Mouse (Mus musculus): ENCODE measurements at regions not wholly inside any gene's neighbourhood (a gene's known extent, or its start where the extent isn't known, plus 50 kb on each side); places are given as distances from the start of the nearest gene placed in this dataset.

DNA sequence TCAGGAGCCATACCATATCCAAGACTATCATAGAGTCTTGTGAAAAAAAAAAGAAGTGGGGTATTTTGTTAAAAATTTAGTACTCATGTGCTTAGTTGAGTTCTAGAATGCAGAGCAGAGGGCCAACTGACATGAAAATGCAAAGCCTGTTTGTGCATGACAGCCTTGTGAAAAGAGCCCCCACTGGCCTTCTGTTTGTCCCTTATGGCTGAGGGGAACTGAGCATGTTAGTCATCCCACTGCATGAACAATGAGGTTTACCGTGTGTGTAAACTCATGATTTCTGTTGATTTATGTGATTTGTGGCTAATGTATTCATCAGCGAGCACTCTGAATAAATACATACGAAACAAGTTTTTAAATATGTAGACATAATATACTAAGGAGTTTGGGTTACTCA, 266.1 kb upstream of the Nox3 start:
- DNase-seq (ENCODE audit: extremely low spot score), result no peak

GRCm38 (mm10) chr17:3946540-3946939, 250.5 kb upstream of the Nox3 start:
- no peak for DNase-seq (ENCODE audit: extremely low spot score)

DNA sequence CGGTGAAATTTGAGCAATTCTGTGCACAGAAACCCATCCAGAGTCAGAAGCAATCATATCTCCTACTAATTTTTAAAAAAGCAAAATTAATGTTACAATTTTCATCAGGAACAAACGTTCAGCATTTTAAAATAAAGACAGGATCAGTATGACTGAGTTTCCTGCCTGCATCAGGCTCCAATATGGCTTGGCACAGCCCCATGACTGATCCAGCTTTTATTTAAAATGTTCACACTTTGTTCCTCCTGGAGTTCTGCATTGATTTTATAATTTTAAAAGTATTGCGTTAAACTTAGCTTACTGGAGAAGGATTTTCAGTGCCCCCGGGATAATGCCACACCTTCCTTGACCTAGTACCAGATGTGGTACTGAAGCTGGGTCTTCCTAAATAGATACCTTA, 240.3 kb upstream of the Nox3 start:
- DNase-seq (ENCODE audit: extremely low spot score), result no peak

DNA sequence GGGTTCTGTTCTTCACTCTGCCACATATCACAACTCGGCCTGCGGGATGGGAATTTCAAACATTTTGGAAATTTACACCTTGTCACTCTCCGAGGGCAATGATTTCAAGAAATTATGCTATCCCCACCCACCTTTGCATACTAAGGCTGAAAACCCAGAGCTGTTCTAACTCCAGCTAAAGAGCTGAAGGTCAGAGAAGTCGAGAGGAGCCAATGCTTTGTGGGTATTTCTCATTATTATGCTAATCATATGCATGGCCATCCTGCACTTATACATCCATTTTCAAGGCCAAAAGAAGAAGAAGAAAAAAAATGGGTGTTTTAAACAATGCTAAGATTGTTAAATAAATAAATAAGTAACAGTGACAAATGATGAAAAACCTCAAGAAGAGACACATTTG, 237.1 kb upstream of the Nox3 start:
- DNase-seq (ENCODE audit: extremely low spot score), result no peak

DNA sequence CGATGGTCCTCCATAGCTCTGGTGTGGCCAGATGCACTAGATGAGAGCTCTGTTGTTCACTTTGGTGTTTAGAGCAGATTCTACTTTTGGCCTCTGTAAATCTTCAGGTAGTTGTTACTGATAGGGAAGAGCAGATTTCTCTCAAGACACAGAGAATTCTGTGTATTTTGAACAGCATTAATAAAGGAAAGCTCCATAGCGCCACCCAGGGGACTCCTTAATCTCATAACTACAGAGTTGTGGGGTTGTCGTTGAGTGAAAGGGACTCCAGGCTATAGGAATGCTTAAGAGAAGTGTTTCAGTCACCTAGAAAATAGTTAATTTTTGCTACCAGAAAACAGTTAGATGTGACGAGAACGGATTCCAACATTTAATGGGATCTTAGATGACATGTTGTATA, 236.0 kb upstream of the Nox3 start:
- DNase-seq (ENCODE audit: extremely low spot score), result no peak

DNA sequence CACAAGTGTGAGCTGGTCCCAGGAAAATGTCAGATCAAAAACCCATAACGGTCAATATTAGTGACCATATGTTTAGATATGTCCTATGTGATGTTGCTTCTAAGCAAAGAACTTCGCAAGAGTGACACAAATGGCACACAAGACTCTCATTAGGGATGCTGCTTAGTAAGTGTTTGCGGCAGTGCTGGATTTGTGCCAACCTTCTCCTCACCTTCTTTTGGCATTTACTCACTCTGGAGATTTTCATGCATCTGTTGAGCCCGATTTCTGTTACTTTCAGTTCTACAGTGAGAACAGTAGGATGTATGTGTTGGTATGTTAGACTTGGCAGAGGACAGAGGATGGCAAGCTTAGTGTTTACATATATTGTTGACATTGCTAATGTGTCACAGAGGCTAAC, 231.0 kb upstream of the Nox3 start:
- no peak for DNase-seq (ENCODE audit: extremely low spot score)

DNA sequence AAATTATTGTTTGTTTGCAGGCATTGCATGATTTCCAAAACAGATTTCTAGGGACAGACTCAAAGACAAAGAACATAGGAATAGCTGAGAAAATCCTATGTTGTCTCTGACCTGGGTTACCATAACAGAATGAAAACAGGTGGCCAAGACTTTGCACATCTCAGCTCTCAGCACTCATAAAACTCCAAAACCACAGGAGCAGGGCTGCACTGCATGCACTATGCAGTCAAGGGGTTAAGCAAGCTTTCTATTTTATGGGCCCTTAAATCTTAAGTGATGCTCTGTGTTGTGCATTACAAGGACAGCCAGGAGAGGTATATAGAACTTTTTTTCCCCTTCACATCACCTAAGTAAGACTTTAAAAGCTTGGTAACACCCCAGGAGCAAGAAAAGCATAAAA, 224.2 kb upstream of the Nox3 start:
- no peak for DNase-seq (ENCODE audit: extremely low spot score)

- DNase-seq (ENCODE audit: extremely low spot score), result no peak
Measured at GRCm38 (mm10) chr17:3892826-3893225, 196.8 kb upstream of the Nox3 start.

DNA sequence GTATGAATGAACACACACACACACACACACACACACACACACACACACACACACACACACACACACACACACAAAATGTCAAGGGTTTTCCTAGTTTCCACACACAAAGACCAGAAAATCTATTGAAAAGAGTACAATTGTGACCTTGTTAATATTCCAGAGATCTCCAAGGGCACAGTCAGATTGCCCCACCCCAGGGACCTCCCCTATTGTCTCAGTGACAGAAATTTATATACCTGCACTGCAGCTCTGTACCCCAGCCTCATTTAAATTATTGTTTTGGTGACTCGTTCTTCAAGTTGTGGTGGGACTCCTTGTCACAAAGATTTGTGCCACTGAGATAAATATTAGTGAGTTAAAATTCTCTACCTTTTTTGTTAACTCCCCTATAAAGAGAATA, 187.1 kb upstream of the Nox3 start:
- DNase-seq (ENCODE audit: extremely low spot score), result no peak

- no peak for DNase-seq (ENCODE audit: extremely low spot score)
Measured at GRCm38 (mm10) chr17:3879075-3879474, 183.0 kb upstream of the Nox3 start.

DNA sequence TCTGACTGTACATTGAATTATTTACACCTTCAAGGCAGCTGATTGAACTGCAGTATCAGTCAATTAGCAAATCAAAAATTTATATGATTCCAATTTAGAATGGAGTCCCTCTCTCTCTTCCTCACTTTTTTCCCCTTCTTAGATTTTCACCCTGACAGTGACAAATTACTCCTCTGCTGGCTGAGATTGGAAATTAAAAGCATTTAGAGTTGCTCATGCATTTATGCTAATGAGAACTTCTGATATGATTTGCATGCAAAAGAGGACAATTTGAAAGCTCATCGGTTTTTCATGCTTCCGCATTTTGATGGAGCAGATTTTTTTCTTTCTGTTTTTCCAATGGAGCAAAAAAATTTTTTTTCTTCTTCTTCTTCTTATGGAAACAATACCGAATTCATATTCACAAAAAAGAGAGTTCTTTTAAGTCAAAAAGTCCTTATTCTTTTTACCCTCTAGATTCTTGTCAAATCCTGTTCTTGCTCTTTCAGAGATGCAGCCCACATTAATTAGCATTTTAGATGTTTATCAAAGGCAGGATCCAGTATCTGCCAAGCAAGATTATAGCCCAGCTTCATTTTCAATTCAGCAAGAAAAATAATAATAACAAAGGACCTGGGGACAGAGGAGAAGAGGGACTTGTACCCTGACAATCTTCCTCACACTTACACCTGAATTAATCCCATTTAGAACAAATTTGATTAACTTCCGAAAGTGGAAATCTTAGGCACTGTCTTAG, 173.6 kb upstream of the Nox3 start:
- no peak for DNase-seq (ENCODE audit: extremely low spot score)

DNA sequence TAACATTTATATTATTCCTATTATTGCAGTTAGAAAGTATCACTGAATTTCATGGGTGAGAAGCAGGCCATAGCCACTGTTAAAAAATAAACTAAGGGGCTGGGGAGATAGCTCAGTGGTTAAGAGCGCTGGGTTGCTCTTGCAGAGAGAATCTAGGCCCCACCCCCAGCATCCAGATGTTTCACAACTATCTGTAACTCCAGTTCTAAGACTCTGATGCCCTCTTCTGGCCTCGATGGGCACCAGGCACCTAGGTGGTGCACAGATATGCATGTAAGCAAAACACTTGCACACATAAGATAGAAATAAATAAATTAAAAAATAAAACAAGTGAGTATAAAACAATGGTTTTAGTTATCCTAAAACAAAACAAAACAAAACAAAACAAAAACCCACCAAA, 166.3 kb upstream of the Nox3 start:
- no peak for DNase-seq (ENCODE audit: extremely low spot score)

DNA sequence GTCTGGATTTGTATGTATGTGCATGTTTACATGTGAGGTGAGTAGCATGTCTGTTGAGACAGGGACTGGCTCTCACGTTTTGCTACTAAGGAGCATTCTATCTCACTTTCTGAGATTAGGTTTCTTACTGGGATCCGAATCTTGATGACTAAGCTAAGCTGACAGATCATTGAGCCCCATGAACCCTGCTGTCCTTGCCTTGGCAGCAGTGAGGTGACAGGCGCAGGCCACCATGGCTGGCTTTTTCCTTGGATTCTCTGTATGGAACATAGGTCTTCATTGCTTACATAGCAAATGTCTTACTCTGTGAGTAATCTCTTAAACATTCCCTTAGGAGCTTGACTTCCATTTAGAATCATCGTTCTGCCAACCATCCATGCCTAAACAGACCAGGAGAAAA, 140.3 kb upstream of the Nox3 start:
- DNase-seq (ENCODE audit: extremely low spot score), result no peak

GRCm38 (mm10) chr17:3811187-3811586, 115.1 kb upstream of the Nox3 start:
- DNase-seq (ENCODE audit: extremely low spot score), result no peak

GRCm38 (mm10) chr17:3803507-3803906, 107.4 kb upstream of the Nox3 start:
- no peak for DNase-seq (ENCODE audit: extremely low spot score)

DNA sequence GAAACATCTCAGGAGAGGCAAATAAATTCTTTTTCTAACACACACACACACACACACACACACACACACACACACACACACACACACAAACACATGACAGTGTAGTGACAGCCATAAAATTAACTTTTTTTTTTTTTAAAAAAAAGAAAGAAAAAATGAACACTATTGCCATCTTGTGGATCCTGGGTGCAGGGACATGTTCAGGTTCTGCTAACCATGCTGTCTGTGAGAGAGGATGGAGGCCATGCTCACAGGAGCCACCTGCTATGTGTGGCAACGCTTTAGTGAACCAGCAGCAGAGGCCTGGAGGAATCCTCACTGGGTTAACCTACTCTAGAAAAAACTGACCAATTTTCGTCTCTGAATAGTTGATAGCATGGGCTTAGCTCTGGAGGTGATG, 96.5 kb upstream of the Nox3 start:
- peak; percentile 20 for DNase-seq (ENCODE audit: extremely low spot score)

GRCm38 (mm10) chr17:3782156-3782555, 86.1 kb upstream of the Nox3 start:
- DNase-seq (ENCODE audit: extremely low spot score), result no peak

DNA sequence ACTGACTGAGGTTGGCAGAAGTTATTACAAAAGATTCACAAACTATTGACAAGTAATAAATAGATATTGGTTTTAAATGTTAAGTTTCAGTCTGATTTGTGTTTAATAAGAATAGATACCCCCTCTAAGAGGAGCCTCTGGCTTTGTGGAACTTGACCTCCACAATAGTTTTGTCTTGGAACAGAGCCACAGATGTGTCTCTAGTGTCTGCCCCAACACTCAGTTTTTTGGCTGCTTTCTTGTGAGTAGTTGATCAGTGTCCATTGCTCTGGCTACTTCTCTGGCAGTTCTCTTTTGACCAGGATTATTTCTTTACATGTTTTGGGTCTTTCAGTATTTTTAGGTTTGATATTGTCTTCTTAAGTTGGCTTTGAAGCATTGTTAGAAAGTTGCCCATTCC, 81.6 kb upstream of the Nox3 start:
- DNase-seq (ENCODE audit: extremely low spot score), result no peak

DNA sequence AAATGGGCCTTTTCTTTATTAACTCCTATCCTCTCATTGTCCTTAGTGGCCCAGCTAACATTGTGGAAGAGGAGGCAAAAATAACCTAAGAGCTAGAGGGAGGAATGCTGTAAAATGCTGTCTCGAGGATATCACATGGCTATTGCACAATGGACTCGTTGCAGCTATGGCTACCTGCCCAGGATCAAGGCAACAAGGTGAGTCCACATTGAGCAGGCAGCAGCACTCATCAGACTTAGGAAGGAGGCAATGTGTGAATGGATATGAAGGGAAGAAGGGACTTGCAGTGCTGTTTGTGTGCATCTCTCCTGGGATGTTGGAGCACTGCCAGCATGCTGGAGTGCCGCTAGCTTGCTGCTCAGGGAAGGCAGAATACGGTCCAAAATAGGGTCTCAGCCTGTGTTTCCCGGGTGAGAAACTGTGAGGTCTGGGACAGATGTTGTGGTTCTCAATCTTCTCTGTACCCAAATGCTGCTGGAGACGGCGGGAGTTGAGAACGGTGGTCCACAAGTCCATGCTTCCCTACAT, 51.8 kb upstream of the Nox3 start:
- no peak for DNase-seq (ENCODE audit: extremely low spot score)

Measured in embryo, embryonic 9.5 days (tissue).